In genomic region chr4:106950801-106951200, GRCm38 (mm10) we compare ENCODE assay signal across 18 mouse cellular contexts.
"Had no signal": no experiment of that assay in that cellular context is flagged by ENCODE, and none has a peak within 500 bp of the region (broad histone marks: within the 10 kb centered on the region; RNA-seq: fewer than 3 reads in every experiment).

No protein-coding gene starts in this region.

- ATAC-seq: midbrain, embryonic 16.5 days had no signal

- DNase-seq: kidney, adult 8-10 months; kidney, postnatal 10 days; kidney, postnatal 36 days; lung, postnatal 10 days; lung, postnatal 4 days; retina, postnatal 1 day; right cerebral cortex, postnatal 25 days; spleen, adult 18-20 months had no signal

- H3K9me3 ChIP-seq: kidney, embryonic 15.5 days; limb, embryonic 10.5 days; limb, embryonic 13.5 days; liver, embryonic 12.5 days; midbrain, embryonic 12.5 days; neural tube, embryonic 13.5 days; stomach, embryonic 15.5 days had no signal

- H3K4me3 ChIP-seq: kidney, embryonic 15.5 days; limb, embryonic 10.5 days; limb, embryonic 13.5 days; liver, embryonic 12.5 days; midbrain, embryonic 12.5 days; myocyte; neural tube, embryonic 13.5 days; stomach, embryonic 15.5 days had no signal

- H3K27me3 ChIP-seq: kidney, embryonic 15.5 days; limb, embryonic 13.5 days; liver, embryonic 12.5 days; midbrain, embryonic 12.5 days; neural tube, embryonic 13.5 days; stomach, embryonic 15.5 days had no signal

- H3K36me3 ChIP-seq: neural tube, embryonic 13.5 days; stomach, embryonic 15.5 days had no signal

- H3K4me2 ChIP-seq: kidney, embryonic 15.5 days; limb, embryonic 13.5 days; liver, embryonic 12.5 days; lung, embryonic 14.5 days; midbrain, embryonic 12.5 days; neural tube, embryonic 13.5 days; stomach, embryonic 15.5 days had no signal

- H3K9ac ChIP-seq: kidney, embryonic 15.5 days; limb, embryonic 13.5 days; liver, embryonic 12.5 days; lung, embryonic 14.5 days; midbrain, embryonic 12.5 days; neural tube, embryonic 13.5 days; stomach, embryonic 15.5 days had no signal

- H3K27ac ChIP-seq: limb, embryonic 10.5 days; limb, embryonic 13.5 days; liver, embryonic 12.5 days; neural tube, embryonic 13.5 days had no signal
